Mouse (Mus musculus): Measurements from ENCODE around the gene Adam15. TPM values are rescaled to one million over a fixed set of nuclear protein-coding genes. Genes with fewer than 3 reads are reported as not detected.

Adam15 gene
- polyA plus RNA-seq, 1 experiment from 2014 or later, result 33.9 TPM

- Histone ChIP-seq H3K4me1 (replicated peaks; ENCODE audit: control insufficient read depth, insufficient read depth, low read length) (peaks cover 10% of the 10 kb centered on the region; the same call in 1 of the 2 replicates), H3K9me3 (ENCODE audit: control insufficient read depth) (no peaks in the 10 kb centered on the region), H3K27me3 (replicated peaks; ENCODE audit: control insufficient read depth, insufficient read depth, low read length) (peaks cover 24% of the 10 kb centered on the region), H3K27ac (ENCODE audit: low read depth, low read length) (no peak overlapping the region), H3K36me3 (ENCODE audit: control insufficient read depth, insufficient read depth) (no peaks in the 10 kb centered on the region), H3K9ac (ENCODE audit: low read depth, low read length) (0 out of 2 replicates have a peak overlapping the region, but pooled peaks have one; percentile 17), H3K4me3 (ENCODE audit: low read depth, low read length) (peak overlapping the region; percentile 13), H3K4me2 (replicated peaks; ENCODE audit: low read depth) (peak overlapping the region; percentile 68)
- ATAC-seq, result 0 out of 2 replicates have a peak, but pooled peaks have one; percentile 5
- 9% methylated on average over 18 of the region's 26 CpGs for WGBS
- TF ChIP-seq CTCF (IDR thresholded peaks at IDR 0.05; ENCODE audit: low read depth), result peak; percentile 88
Measured at GRCm38 (mm10) chr3:89315195-89315929, 34.4 kb downstream of the Adam15 start.

- Histone ChIP-seq H3K4me2 (replicated peaks; ENCODE audit: low read depth) (peak overlapping the region; percentile 68), H3K9ac (ENCODE audit: low read depth, low read length) (no peak overlapping the region), H3K4me3 (ENCODE audit: low read depth, low read length) (no peak overlapping the region), H3K9me3 (ENCODE audit: control insufficient read depth) (no peaks in the 10 kb centered on the region), H3K36me3 (ENCODE audit: control insufficient read depth, insufficient read depth) (no peaks in the 10 kb centered on the region), H3K4me1 (replicated peaks; ENCODE audit: control insufficient read depth, insufficient read depth, low read length) (peaks cover 10% of the 10 kb centered on the region; the same call in 1 of the 2 replicates), H3K27ac (ENCODE audit: low read depth, low read length) (no peak overlapping the region), H3K27me3 (replicated peaks; ENCODE audit: control insufficient read depth, insufficient read depth, low read length) (peaks cover 19% of the 10 kb centered on the region)
- no peak for TF ChIP-seq CTCF (IDR thresholded peaks at IDR 0.05; ENCODE audit: low read depth)
- ATAC-seq, result no peak
- 52% methylated on average over 2 of the region's 2 CpGs for whole genome bisulfite sequencing
Measured at GRCm38 (mm10) chr3:89314791-89315190, 35.0 kb downstream of the Adam15 start.

GRCm38 (mm10) chr3:89314340-89314739 lies 35.5 kb downstream of the Adam15 start:
- Histone ChIP-seq H3K9ac (ENCODE audit: low read depth, low read length) (no peak overlapping the region), H3K4me1 (replicated peaks; ENCODE audit: control insufficient read depth, insufficient read depth, low read length) (peaks cover 10% of the 10 kb centered on the region; the same call in 1 of the 2 replicates), H3K4me3 (ENCODE audit: low read depth, low read length) (no peak overlapping the region), H3K4me2 (replicated peaks; ENCODE audit: low read depth) (no peak overlapping the region), H3K27me3 (replicated peaks; ENCODE audit: control insufficient read depth, insufficient read depth, low read length) (peaks cover 14% of the 10 kb centered on the region), H3K36me3 (ENCODE audit: control insufficient read depth, insufficient read depth) (no peaks in the 10 kb centered on the region), H3K27ac (ENCODE audit: low read depth, low read length) (no peak overlapping the region), H3K9me3 (ENCODE audit: control insufficient read depth) (no peaks in the 10 kb centered on the region)
- TF ChIP-seq CTCF (IDR thresholded peaks at IDR 0.05; ENCODE audit: low read depth), result no peak
- ATAC-seq, result no peak
- 54% methylated on average over 5 of the region's 5 CpGs for WGBS

DNA sequence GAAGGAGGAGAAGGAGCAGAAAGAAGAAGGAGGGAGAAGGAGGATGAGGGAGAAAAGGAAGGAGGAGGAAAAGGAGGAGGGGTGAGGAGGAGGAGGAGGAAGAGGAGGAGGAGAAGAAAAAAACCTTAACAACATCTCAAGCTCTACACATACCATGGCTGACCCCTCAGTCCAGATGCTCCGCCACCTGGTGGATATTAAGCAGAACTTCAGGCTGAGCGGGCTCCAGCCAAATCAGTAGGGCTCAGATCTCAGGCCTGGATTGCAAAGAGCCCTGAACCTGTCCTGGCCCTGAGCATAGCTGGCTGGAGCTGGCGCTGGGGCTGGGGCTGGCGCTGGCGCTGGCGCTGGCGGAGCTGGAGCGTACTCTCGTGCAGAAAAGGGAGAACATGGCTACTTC lies 41.7 kb downstream of the Adam15 start:
- H3K9ac ChIP-seq (ENCODE audit: low read depth, low read length), result no peak overlapping the region
- no peak overlapping the region for H3K27ac ChIP-seq (ENCODE audit: low read depth, low read length)
- H3K4me3 ChIP-seq (ENCODE audit: low read depth, low read length), result no peak overlapping the region
- no peaks in the 10 kb centered on the region for H3K36me3 ChIP-seq (ENCODE audit: control insufficient read depth, insufficient read depth)
- 5% methylated on average over 9 of the region's 9 CpGs for WGBS
- H3K27me3 ChIP-seq (replicated peaks; ENCODE audit: control insufficient read depth, insufficient read depth, low read length), result no peaks in the 10 kb centered on the region
- no peaks in the 10 kb centered on the region for H3K9me3 ChIP-seq (ENCODE audit: control insufficient read depth)
- H3K4me1 ChIP-seq (replicated peaks; ENCODE audit: control insufficient read depth, insufficient read depth, low read length), result no peaks in the 10 kb centered on the region; the same call in 1 of the 2 replicates
- TF ChIP-seq CTCF (IDR thresholded peaks at IDR 0.05; ENCODE audit: low read depth), result peak; percentile 95
- ATAC-seq, result peak; percentile 40; the same call in 1 of the 2 replicates
- H3K4me2 ChIP-seq (replicated peaks; ENCODE audit: low read depth), result no peak overlapping the region

DNA sequence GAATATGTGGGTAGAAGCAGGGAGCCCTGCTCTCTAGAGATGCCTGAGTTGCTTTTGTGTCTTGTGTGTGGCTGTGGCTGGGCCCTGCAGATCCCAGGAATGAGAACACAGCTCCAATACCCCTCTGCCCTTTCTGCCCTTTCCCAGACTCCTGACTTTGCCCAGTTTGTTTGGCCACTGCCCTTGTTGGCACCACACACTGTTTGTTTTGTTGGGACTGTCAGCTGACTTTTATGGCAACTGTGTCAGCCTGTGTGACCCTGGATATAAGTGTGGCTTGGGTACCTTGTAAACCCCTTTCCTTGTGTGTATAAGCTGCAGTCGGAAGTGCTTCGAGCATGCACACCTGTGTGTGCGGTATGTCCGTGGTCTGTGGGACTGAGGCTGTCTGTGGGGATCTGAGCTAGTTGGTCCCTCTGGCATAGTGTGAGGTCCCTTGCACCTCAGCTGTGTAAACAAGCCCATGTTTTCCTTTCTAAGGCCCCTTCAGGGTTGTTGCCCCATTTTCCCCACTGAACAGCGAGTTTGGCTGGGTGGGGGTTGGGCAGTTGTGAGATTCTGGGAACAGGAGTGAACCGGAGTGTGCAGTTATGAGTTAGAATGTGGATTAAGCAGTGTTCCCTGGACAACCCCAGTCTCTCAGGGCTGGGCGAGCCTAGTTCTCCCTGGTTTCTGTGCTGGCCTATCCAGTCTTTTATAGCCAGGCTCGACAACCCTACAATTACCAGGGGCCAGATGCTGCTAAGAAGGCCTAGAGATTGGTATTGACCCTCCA lies 44.1 kb downstream of the Adam15 start:
- WGBS, result 43% methylated on average over 8 of the region's 8 CpGs
- Histone ChIP-seq H3K4me3 (ENCODE audit: low read depth, low read length) (no peak overlapping the region), H3K9ac (ENCODE audit: low read depth, low read length) (no peak overlapping the region), H3K36me3 (ENCODE audit: control insufficient read depth, insufficient read depth) (no peaks in the 10 kb centered on the region), H3K4me1 (replicated peaks; ENCODE audit: control insufficient read depth, insufficient read depth, low read length) (no peaks in the 10 kb centered on the region; the same call in 1 of the 2 replicates), H3K4me2 (replicated peaks; ENCODE audit: low read depth) (peak overlapping the region; percentile 31; the same call in 1 of the 2 replicates), H3K9me3 (ENCODE audit: control insufficient read depth) (no peaks in the 10 kb centered on the region), H3K27ac (ENCODE audit: low read depth, low read length) (peak overlapping the region; percentile 86), H3K27me3 (replicated peaks; ENCODE audit: control insufficient read depth, insufficient read depth, low read length) (no peaks in the 10 kb centered on the region)
- peak; percentile 53 for ATAC-seq
- no peak for TF ChIP-seq CTCF (IDR thresholded peaks at IDR 0.05; ENCODE audit: low read depth)

DNA sequence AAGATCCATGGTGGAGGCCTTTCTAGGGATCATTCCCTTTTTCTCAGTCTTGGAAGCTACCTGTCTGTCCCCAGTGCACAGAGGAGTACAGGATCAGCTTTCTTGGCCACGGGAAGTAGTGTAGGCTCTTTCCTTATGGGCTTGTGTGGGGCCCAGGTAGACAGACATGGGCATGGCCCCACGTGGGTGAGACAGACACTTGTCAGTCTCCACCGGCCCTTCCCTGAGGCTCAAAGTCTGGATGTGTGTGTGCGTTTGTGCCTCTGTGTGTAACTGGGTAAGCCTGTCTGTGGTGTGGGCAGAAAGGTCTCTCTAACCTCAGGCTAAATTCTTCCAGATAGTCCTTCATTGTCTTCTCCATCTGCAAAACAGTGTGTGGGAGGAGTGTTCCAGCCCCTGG lies 44.7 kb downstream of the Adam15 start:
- Histone ChIP-seq H3K4me3 (ENCODE audit: low read depth, low read length) (no peak overlapping the region), H3K9ac (ENCODE audit: low read depth, low read length) (no peak overlapping the region), H3K36me3 (ENCODE audit: control insufficient read depth, insufficient read depth) (no peaks in the 10 kb centered on the region), H3K27me3 (replicated peaks; ENCODE audit: control insufficient read depth, insufficient read depth, low read length) (no peaks in the 10 kb centered on the region), H3K4me2 (replicated peaks; ENCODE audit: low read depth) (peak overlapping the region; percentile 31; the same call in 1 of the 2 replicates), H3K9me3 (ENCODE audit: control insufficient read depth) (no peaks in the 10 kb centered on the region), H3K4me1 (replicated peaks; ENCODE audit: control insufficient read depth, insufficient read depth, low read length) (no peaks in the 10 kb centered on the region; the same call in 1 of the 2 replicates), H3K27ac (ENCODE audit: low read depth, low read length) (peak overlapping the region; percentile 86)
- 35% methylated on average over 4 of the region's 4 CpGs for WGBS
- ATAC-seq, result peak; percentile 68
- TF ChIP-seq CTCF (IDR thresholded peaks at IDR 0.05; ENCODE audit: low read depth), result no peak
